29 mouse cellular contexts compared by ENCODE assay signal in genomic region chr9:4283850-4284249, GRCm38 (mm10). TPM values are rescaled to one million over a fixed set of nuclear protein-coding genes. Genes with fewer than 3 reads are reported as not detected.
DNase-seq lines count a peak whose midpoint lies in the region; ATAC-seq and TF ChIP-seq lines count a peak whose summit lies in the region.
"Had no signal": no experiment of that assay in that cellular context is flagged by ENCODE, and none has a peak within 500 bp of the region (broad histone marks: within the 10 kb centered on the region; RNA-seq: fewer than 3 reads in every experiment).

No protein-coding gene starts in this region.

- no peak overlapping the region for H3K9ac ChIP-seq in forebrain, embryonic 15.5 days (replicated peaks)
- no peak overlapping the region for H3K9ac ChIP-seq in forebrain, embryonic 14.5 days (ENCODE audit: low read length)
- H3K9ac ChIP-seq in kidney, embryonic 15.5 days, result no peak overlapping the region
- no peak overlapping the region for H3K9ac ChIP-seq in midbrain, embryonic 15.5 days
- H3K9ac ChIP-seq in midbrain, postnatal 0 days (replicated peaks; ENCODE audit: low read length, poor library complexity, severe bottlenecking), result no peak overlapping the region
- no peak overlapping the region for H3K9ac ChIP-seq in midbrain, embryonic 16.5 days (ENCODE audit: low read depth, low read length)
- H3K9ac ChIP-seq: embryonic facial prominence, embryonic 12.5 days; heart, embryonic 13.5 days; limb, embryonic 12.5 days; liver, embryonic 12.5 days; liver, postnatal 0 days had no signal

- ATAC-seq in forebrain, embryonic 15.5 days (replicated peaks), result 0 out of 2 replicates have a peak, but pooled peaks have one; percentile 16
- no peak for ATAC-seq in forebrain, embryonic 14.5 days
- 0 out of 2 replicates have a peak, but pooled peaks have one; percentile 12 for ATAC-seq in kidney, embryonic 15.5 days (replicated peaks; ENCODE audit: low FRiP score)
- ATAC-seq in midbrain, embryonic 15.5 days (replicated peaks), result peak; percentile 30; the same call in 1 of the 2 replicates
- ATAC-seq in midbrain, postnatal 0 days (ENCODE audit: low FRiP score), result no peak
- peak; percentile 17; the same call in 1 of the 2 replicates for ATAC-seq in midbrain, embryonic 16.5 days
- ATAC-seq: intestine, postnatal 0 days; liver, embryonic 12.5 days; liver, postnatal 0 days; lung, postnatal 0 days had no signal

- WGBS in forebrain, embryonic 15.5 days, result 4% methylated on average over 3 of the region's 3 CpGs
- WGBS in forebrain, embryonic 14.5 days, result 3% methylated on average over 3 of the region's 3 CpGs
- 28% methylated on average over 3 of the region's 3 CpGs for WGBS in kidney, embryonic 15.5 days
- 2% methylated on average over 3 of the region's 3 CpGs for WGBS in midbrain, embryonic 15.5 days
- 7% methylated on average over 3 of the region's 3 CpGs for WGBS in midbrain, postnatal 0 days
- 4% methylated on average over 3 of the region's 3 CpGs for WGBS in midbrain, embryonic 16.5 days

- intact Hi-C loops in left cerebral cortex, postnatal 14 days (cut with DNase I), result no loop called here

- H3K9me3 ChIP-seq in forebrain, embryonic 15.5 days, result no peaks in the 10 kb centered on the region
- H3K9me3 ChIP-seq in forebrain, embryonic 14.5 days (replicated peaks; ENCODE audit: control insufficient read depth, low read length), result no peaks in the 10 kb centered on the region
- H3K9me3 ChIP-seq in kidney, embryonic 15.5 days (replicated peaks), result no peaks in the 10 kb centered on the region
- no peaks in the 10 kb centered on the region for H3K9me3 ChIP-seq in midbrain, embryonic 15.5 days
- no peaks in the 10 kb centered on the region for H3K9me3 ChIP-seq in midbrain, postnatal 0 days (ENCODE audit: low read length)
- no peaks in the 10 kb centered on the region; the same call in 1 of the 2 replicates for H3K9me3 ChIP-seq in midbrain, embryonic 16.5 days (replicated peaks; ENCODE audit: control insufficient read depth, low read length, poor library complexity, severe bottlenecking)
- H3K9me3 ChIP-seq: embryonic facial prominence, embryonic 12.5 days; heart, embryonic 13.5 days; hindbrain, embryonic 10.5 days; limb, embryonic 12.5 days; liver, embryonic 12.5 days had no signal

- peaks cover 6% of the 10 kb centered on the region for H3K36me3 ChIP-seq in forebrain, embryonic 15.5 days
- H3K36me3 ChIP-seq in forebrain, embryonic 14.5 days (ENCODE audit: control insufficient read depth, insufficient read depth, low read length), result no peaks in the 10 kb centered on the region
- peaks cover 13% of the 10 kb centered on the region for H3K36me3 ChIP-seq in kidney, embryonic 15.5 days
- 0 out of 2 replicates have a peak, but pooled peaks cover 5% of the 10 kb centered on the region for H3K36me3 ChIP-seq in midbrain, embryonic 15.5 days (replicated peaks)
- no peaks in the 10 kb centered on the region for H3K36me3 ChIP-seq in midbrain, postnatal 0 days (ENCODE audit: insufficient read depth, low read length)
- H3K36me3 ChIP-seq in midbrain, embryonic 16.5 days (ENCODE audit: control insufficient read depth, insufficient read depth, low read length), result no peaks in the 10 kb centered on the region
- H3K36me3 ChIP-seq: embryonic facial prominence, embryonic 12.5 days had no signal

- no peak overlapping the region for H3K4me3 ChIP-seq in forebrain, embryonic 15.5 days
- no peak overlapping the region for H3K4me3 ChIP-seq in forebrain, embryonic 14.5 days (ENCODE audit: low read depth, low read length)
- H3K4me3 ChIP-seq in kidney, embryonic 15.5 days (replicated peaks), result no peak overlapping the region
- H3K4me3 ChIP-seq in midbrain, embryonic 15.5 days, result no peak overlapping the region
- H3K4me3 ChIP-seq in midbrain, postnatal 0 days (ENCODE audit: low read depth, low read length), result no peak overlapping the region
- H3K4me3 ChIP-seq in midbrain, embryonic 16.5 days (ENCODE audit: low read depth, low read length), result no peak overlapping the region
- H3K4me3 ChIP-seq: embryonic facial prominence, embryonic 12.5 days; gastrocnemius, adult 2 months; heart, embryonic 13.5 days; hindbrain, embryonic 10.5 days; limb, embryonic 12.5 days; liver, embryonic 12.5 days had no signal

- no peak for DNase-seq in forebrain, embryonic 14.5 days (ENCODE audit: low spot score)
- no peak for DNase-seq in kidney, adult 18-20 months
- no peak for DNase-seq in midbrain, postnatal 0 days (ENCODE audit: low spot score)
- no peak for DNase-seq in left cerebral cortex, postnatal 14 days (ENCODE audit: low spot score in 2 of 2)
- DNase-seq: adrenal gland, postnatal 25 days; cerebellum, adult 11-12 months; cerebellum, adult 9-11 months; embryo, embryonic 11 days; gastrocnemius, adult 2 months; gastrocnemius, postnatal 36 days; heart, adult 18-20 months; heart, postnatal 10 days; kidney, postnatal 25 days; liver, postnatal 0 days; right cerebral cortex, postnatal 25 days; spleen, adult 18-20 months; thymus, postnatal 36 days had no signal

- H3K4me2 ChIP-seq in forebrain, embryonic 15.5 days (replicated peaks), result no peak overlapping the region
- no peak overlapping the region for H3K4me2 ChIP-seq in forebrain, embryonic 14.5 days (ENCODE audit: low read length)
- H3K4me2 ChIP-seq in kidney, embryonic 15.5 days, result no peak overlapping the region
- no peak overlapping the region for H3K4me2 ChIP-seq in midbrain, embryonic 15.5 days
- H3K4me2 ChIP-seq in midbrain, postnatal 0 days (ENCODE audit: low read depth, low read length, poor library complexity, severe bottlenecking), result no peak overlapping the region
- H3K4me2 ChIP-seq in midbrain, embryonic 16.5 days (ENCODE audit: low read length), result no peak overlapping the region
- H3K4me2 ChIP-seq: embryonic facial prominence, embryonic 12.5 days; heart, embryonic 13.5 days; limb, embryonic 12.5 days; liver, embryonic 12.5 days had no signal

- no peaks in the 10 kb centered on the region for H3K4me1 ChIP-seq in forebrain, embryonic 15.5 days
- no peaks in the 10 kb centered on the region for H3K4me1 ChIP-seq in forebrain, embryonic 14.5 days (ENCODE audit: control insufficient read depth, insufficient read depth, low read length)
- no peaks in the 10 kb centered on the region for H3K4me1 ChIP-seq in kidney, embryonic 15.5 days
- no peaks in the 10 kb centered on the region for H3K4me1 ChIP-seq in midbrain, embryonic 15.5 days
- no peaks in the 10 kb centered on the region for H3K4me1 ChIP-seq in midbrain, postnatal 0 days (ENCODE audit: insufficient read depth, low read length)
- no peaks in the 10 kb centered on the region for H3K4me1 ChIP-seq in midbrain, embryonic 16.5 days (ENCODE audit: control insufficient read depth, insufficient read depth, low read length)
- H3K4me1 ChIP-seq: embryonic facial prominence, embryonic 12.5 days; heart, embryonic 13.5 days; hindbrain, embryonic 10.5 days; limb, embryonic 12.5 days; liver, embryonic 12.5 days had no signal

- H3K27ac ChIP-seq in forebrain, embryonic 15.5 days (replicated peaks), result no peak overlapping the region
- no peak overlapping the region for H3K27ac ChIP-seq in forebrain, embryonic 14.5 days (ENCODE audit: low read depth, low read length)
- no peak overlapping the region for H3K27ac ChIP-seq in kidney, embryonic 15.5 days
- no peak overlapping the region for H3K27ac ChIP-seq in midbrain, embryonic 15.5 days
- H3K27ac ChIP-seq in midbrain, postnatal 0 days (ENCODE audit: low read depth, low read length), result no peak overlapping the region
- no peak overlapping the region for H3K27ac ChIP-seq in midbrain, embryonic 16.5 days (ENCODE audit: low read length)
- H3K27ac ChIP-seq: embryonic facial prominence, embryonic 12.5 days; gastrocnemius, adult 2 months; heart, embryonic 13.5 days; hindbrain, embryonic 10.5 days; limb, embryonic 12.5 days; liver, embryonic 12.5 days; macrophage had no signal

- no peaks in the 10 kb centered on the region for H3K27me3 ChIP-seq in forebrain, embryonic 15.5 days
- H3K27me3 ChIP-seq in forebrain, embryonic 14.5 days (replicated peaks; ENCODE audit: control insufficient read depth, insufficient read depth, low read length), result no peaks in the 10 kb centered on the region
- H3K27me3 ChIP-seq in kidney, embryonic 15.5 days, result no peaks in the 10 kb centered on the region
- H3K27me3 ChIP-seq in midbrain, embryonic 15.5 days (replicated peaks), result no peaks in the 10 kb centered on the region
- H3K27me3 ChIP-seq in midbrain, postnatal 0 days (ENCODE audit: insufficient read depth, low read length), result no peaks in the 10 kb centered on the region
- no peaks in the 10 kb centered on the region for H3K27me3 ChIP-seq in midbrain, embryonic 16.5 days (ENCODE audit: control insufficient read depth, insufficient read depth, low read depth, low read length)
- H3K27me3 ChIP-seq: embryonic facial prominence, embryonic 12.5 days; heart, embryonic 13.5 days; limb, embryonic 12.5 days; liver, embryonic 12.5 days had no signal

- TF ChIP-seq CTCF in midbrain, postnatal 0 days (IDR thresholded peaks at IDR 0.05), result no peak

RNA-seq across cellular contexts. Expression of gene Aasdhppt, which starts 25.4 kb away (rescaled TPM):
- 35.5 and 36.5 TPM in 2 replicates for polyA plus RNA-seq in forebrain, embryonic 15.5 days (2015; fragmentation: Nextera tagmentation; extraction: Ambion mirVana)
- 32.9 and 40.5 TPM in 2 replicates for polyA plus RNA-seq in forebrain, embryonic 14.5 days (2014; fragmentation: Nextera tagmentation; extraction: Ambion mirVana)
- 33.7 and 38.7 TPM in 2 replicates for polyA plus RNA-seq in kidney, embryonic 15.5 days (2015; fragmentation: Nextera tagmentation; extraction: Ambion mirVana)
- 26.8 and 31.0 TPM in 2 replicates for polyA plus RNA-seq in midbrain, embryonic 15.5 days (2015; fragmentation: Nextera tagmentation; extraction: Ambion mirVana)
- total RNA-seq in midbrain, postnatal 0 days (2014; rRNA removed), result 21.5 and 31.7 TPM in 2 replicates
- 29.2 and 29.8 TPM in 2 replicates for polyA plus RNA-seq in midbrain, postnatal 0 days (2015; fragmentation: Nextera tagmentation; extraction: Ambion mirVana)
- polyA plus RNA-seq in midbrain, embryonic 16.5 days (2015; fragmentation: Nextera tagmentation; extraction: Ambion mirVana), result 33.7 and 33.8 TPM in 2 replicates
- total RNA-seq in left cerebral cortex, postnatal 14 days (2021), result 10 to 100 TPM; 23.5 to 24.9 TPM

RNA-seq across cellular contexts. Expression of gene Kbtbd3, which starts 25.8 kb away (rescaled TPM):
- polyA plus RNA-seq in forebrain, embryonic 15.5 days (2015; fragmentation: Nextera tagmentation; extraction: Ambion mirVana), result 9.3 and 10.1 TPM in 2 replicates
- 6.6 and 8.3 TPM in 2 replicates for polyA plus RNA-seq in forebrain, embryonic 14.5 days (2014; fragmentation: Nextera tagmentation; extraction: Ambion mirVana)
- 6.7 and 7.0 TPM in 2 replicates for polyA plus RNA-seq in kidney, embryonic 15.5 days (2015; fragmentation: Nextera tagmentation; extraction: Ambion mirVana)
- 10.6 and 11.0 TPM in 2 replicates for polyA plus RNA-seq in midbrain, embryonic 15.5 days (2015; fragmentation: Nextera tagmentation; extraction: Ambion mirVana)
- 9.8 and 12.3 TPM in 2 replicates for total RNA-seq in midbrain, postnatal 0 days (2014; rRNA removed)
- polyA plus RNA-seq in midbrain, postnatal 0 days (2015; fragmentation: Nextera tagmentation; extraction: Ambion mirVana), result 9.3 and 9.8 TPM in 2 replicates
- polyA plus RNA-seq in midbrain, embryonic 16.5 days (2015; fragmentation: Nextera tagmentation; extraction: Ambion mirVana), result 12.1 and 13.8 TPM in 2 replicates
- total RNA-seq in left cerebral cortex, postnatal 14 days (2021), result 10 to 100 TPM in 1 of 2 experiments, 1 to 10 TPM in 1; 9.7 to 10.1 TPM

Comparison
In these comparisons a context has a peak if more than half of its experiments do, and no peak if none do; other contexts are left out.
1. ATAC-seq: peak in forebrain, embryonic 15.5 days (single experiment), kidney, embryonic 15.5 days (single experiment), midbrain, embryonic 15.5 days (single experiment) and midbrain, embryonic 16.5 days (single experiment); none in forebrain, embryonic 14.5 days (single experiment) and midbrain, postnatal 0 days (single experiment).